Mouse (Mus musculus): ENCODE measurements around the gene Lhx2.

The Lhx2 gene

GRCm38 (mm10) chr2:38338990-38339909 lies at the start of gene Lhx2:
TSS of gene Lhx2 (plus strand) at chr2:38339281.
- DNase-seq (ENCODE audit: low read depth, low spot score), result no peak

- no peak for DNase-seq (ENCODE audit: low read depth, low spot score)
Measured at GRCm38 (mm10) chr2:38291526-38291925, 47.6 kb upstream of the Lhx2 start.

GRCm38 (mm10) chr2:38295939-38296338 lies 43.1 kb upstream of the Lhx2 start:
- DNase-seq (ENCODE audit: low read depth, low spot score), result no peak

- no peak for DNase-seq (ENCODE audit: low read depth, low spot score)
Measured at GRCm38 (mm10) chr2:38300941-38301340, 38.1 kb upstream of the Lhx2 start.

GRCm38 (mm10) chr2:38305152-38305551 lies 33.9 kb upstream of the Lhx2 start:
- no peak for DNase-seq (ENCODE audit: low read depth, low spot score)

GRCm38 (mm10) chr2:38312921-38313320 lies 26.2 kb upstream of the Lhx2 start:
- DNase-seq (ENCODE audit: low read depth, low spot score), result no peak

GRCm38 (mm10) chr2:38313399-38313798 lies 25.7 kb upstream of the Lhx2 start:
- DNase-seq (ENCODE audit: low read depth, low spot score), result no peak

- DNase-seq (ENCODE audit: low read depth, low spot score), result no peak
Measured at GRCm38 (mm10) chr2:38319086-38319485, 20.0 kb upstream of the Lhx2 start.

GRCm38 (mm10) chr2:38320911-38321310 lies 18.2 kb upstream of the Lhx2 start:
- DNase-seq (ENCODE audit: low read depth, low spot score), result no peak

GRCm38 (mm10) chr2:38323380-38323779 lies 15.7 kb upstream of the Lhx2 start:
- DNase-seq (ENCODE audit: low read depth, low spot score), result no peak

GRCm38 (mm10) chr2:38326671-38327070 lies 12.4 kb upstream of the Lhx2 start:
- no peak for DNase-seq (ENCODE audit: low read depth, low spot score)

GRCm38 (mm10) chr2:38333586-38334119 lies 5.4 kb upstream of the Lhx2 start:
- DNase-seq (ENCODE audit: low read depth, low spot score), result no peak

GRCm38 (mm10) chr2:38336606-38337005 lies 2.5 kb upstream of the Lhx2 start:
- no peak for DNase-seq (ENCODE audit: low read depth, low spot score)

GRCm38 (mm10) chr2:38337091-38337640 lies 1.9 kb upstream of the Lhx2 start:
- DNase-seq (ENCODE audit: low read depth, low spot score), result no peak

- DNase-seq (ENCODE audit: low read depth, low spot score), result no peak
Measured at GRCm38 (mm10) chr2:38337681-38338080, 1.4 kb upstream of the Lhx2 start.

GRCm38 (mm10) chr2:38338348-38338932 lies 641 bp upstream of the Lhx2 start:
- DNase-seq (ENCODE audit: low read depth, low spot score), result no peak

- no peak for DNase-seq (ENCODE audit: low read depth, low spot score)
Measured at GRCm38 (mm10) chr2:38339910-38340625, 987 bp downstream of the Lhx2 start.

GRCm38 (mm10) chr2:38340626-38341200 lies 1.6 kb downstream of the Lhx2 start:
- no peak for DNase-seq (ENCODE audit: low read depth, low spot score)

GRCm38 (mm10) chr2:38343573-38343972 lies 4.5 kb downstream of the Lhx2 start:
- DNase-seq (ENCODE audit: low read depth, low spot score), result no peak

- DNase-seq (ENCODE audit: low read depth, low spot score), result no peak
Measured at GRCm38 (mm10) chr2:38344727-38345126, 5.6 kb downstream of the Lhx2 start.

GRCm38 (mm10) chr2:38346417-38346816 lies 7.3 kb downstream of the Lhx2 start:
- DNase-seq (ENCODE audit: low read depth, low spot score), result no peak

Data from retina, postnatal 7 days (tissue).